8 mouse cellular contexts compared by ENCODE assay signal in the genomic region with DNA sequence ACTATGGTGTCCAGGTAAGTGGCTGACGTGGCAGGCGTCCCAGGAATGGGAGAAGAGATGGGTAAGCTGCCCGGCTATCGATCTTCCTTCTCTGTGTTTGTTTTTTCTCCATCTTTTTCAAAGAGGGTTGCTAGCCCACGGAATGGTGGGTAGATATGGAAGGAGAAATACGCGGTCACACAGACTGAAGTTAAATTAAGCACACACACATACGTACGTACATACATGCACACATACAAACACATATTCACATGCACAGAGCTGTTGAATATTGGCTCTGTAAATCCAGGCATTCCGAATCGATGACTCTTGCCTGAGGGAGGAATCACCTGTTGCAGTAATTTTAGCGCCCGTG. TPM values are rescaled to one million over a fixed set of nuclear protein-coding genes. Genes with fewer than 3 reads are reported as not detected.
A peak's percentile ranks its signal among the peaks of the same experiment; 100 is the strongest.
DNase-seq lines count a peak whose midpoint lies in the region; ATAC-seq and TF ChIP-seq lines count a peak whose summit lies in the region.

No protein-coding gene starts in this region.

- DNase-seq in limb, embryonic 11.5 days (ENCODE audit: low spot score): no peak
- DNase-seq in layer of hippocampus, adult 11-12 months (ENCODE audit: low spot score): no peak
- DNase-seq in layer of hippocampus, adult 18-20 months (ENCODE audit: low spot score in 2 of 2): no peak
- no peak for DNase-seq in spleen, postnatal 14 days (ENCODE audit: low spot score in 2 of 2)

- H3K4me2 ChIP-seq in limb, embryonic 11.5 days (ENCODE audit: low read depth, severe bottlenecking): peak overlapping the region; percentile 63

- WGBS in limb, embryonic 11.5 days: 13% methylated on average over 13 of the region's 13 CpGs
- under 1% methylated on average over 13 of the region's 13 CpGs for WGBS in small intestine, adult 2 months

- H3K27ac ChIP-seq in limb, embryonic 11.5 days (replicated peaks; ENCODE audit: low read depth, low read length): no peak overlapping the region; the same call in 1 of the 2 replicates
- H3K27ac ChIP-seq in small intestine, adult 2 months (ENCODE audit: insufficient read depth, low read depth, low read length): peak overlapping the region; percentile 63

- peaks cover 5% of the 10 kb centered on the region for H3K27me3 ChIP-seq in megakaryocyte, embryonic 14.5 days (replicated peaks)
- no peaks in the 10 kb centered on the region for H3K27me3 ChIP-seq in limb, embryonic 11.5 days (ENCODE audit: control insufficient read depth, insufficient read depth, low read length)
- H3K27me3 ChIP-seq in small intestine, adult 2 months (ENCODE audit: control insufficient read depth, insufficient read depth, low read length): no peaks in the 10 kb centered on the region

- TF ChIP-seq CTCF in small intestine, adult 2 months (IDR thresholded peaks at IDR 0.05; ENCODE audit: extremely low read depth, insufficient read length, insufficient replicate concordance, low read depth, low read length): no peak

- peaks cover 2% of the 10 kb centered on the region; the same call in 1 of the 2 replicates for H3K9me3 ChIP-seq in megakaryocyte, embryonic 14.5 days
- H3K9me3 ChIP-seq in limb, embryonic 11.5 days (ENCODE audit: control insufficient read depth, low read length): no peaks in the 10 kb centered on the region

- TF ChIP-seq POLR2A in small intestine, adult 2 months (IDR thresholded peaks at IDR 0.05; ENCODE audit: low read depth, low read length): no peak

- peaks cover 28% of the 10 kb centered on the region for H3K4me1 ChIP-seq in megakaryocyte, embryonic 14.5 days
- H3K4me1 ChIP-seq in limb, embryonic 11.5 days (ENCODE audit: control insufficient read depth, insufficient read depth, low read length): peaks cover 5% of the 10 kb centered on the region; the same call in 1 of the 2 replicates
- peaks cover 5% of the 10 kb centered on the region; the same call in 1 of the 2 replicates for H3K4me1 ChIP-seq in small intestine, adult 2 months (ENCODE audit: control insufficient read depth, insufficient read depth, insufficient read length, low read length)

- H3K4me3 ChIP-seq in megakaryocyte, embryonic 14.5 days (replicated peaks): peak overlapping the region; percentile 97
- H3K4me3 ChIP-seq in limb, embryonic 11.5 days (ENCODE audit: low read depth, low read length): peak overlapping the region; percentile 68
- H3K4me3 ChIP-seq in small intestine, adult 2 months (ENCODE audit: low read depth, low read length): peak overlapping the region; percentile 84

- no peak for ATAC-seq in megakaryocyte, adult 5-6 weeks (ENCODE audit: poor library complexity, severe bottlenecking)
- peak; percentile 53 for ATAC-seq in erythroid progenitor cell, adult 5-6 weeks (replicated peaks; ENCODE audit: low FRiP score, poor library complexity, severe bottlenecking)
- no peak for ATAC-seq in limb, embryonic 11.5 days (ENCODE audit: insufficient number of reproducible peaks, low FRiP score, low TSS enrichment, low read depth)

- peak overlapping the region; percentile 85 for H3K9ac ChIP-seq in limb, embryonic 11.5 days (ENCODE audit: low read length)

- peaks cover 34% of the 10 kb centered on the region for H3K36me3 ChIP-seq in megakaryocyte, embryonic 14.5 days (replicated peaks; ENCODE audit: low read length)
- peaks cover 2% of the 10 kb centered on the region; the same call in 1 of the 2 replicates for H3K36me3 ChIP-seq in limb, embryonic 11.5 days (ENCODE audit: control insufficient read depth, insufficient read depth, low read length)
- peaks cover 3% of the 10 kb centered on the region; the same call in 1 of the 2 replicates for H3K36me3 ChIP-seq in small intestine, adult 2 months (ENCODE audit: control insufficient read depth, insufficient read depth, low read length)

RNA-seq across cellular contexts. Expression of a gene that starts 25.6 kb away (rescaled TPM):
- polyA plus RNA-seq in megakaryocyte, embryonic 14.5 days (2012; ENCODE audit: insufficient read depth, low replicate concordance): not detected in 2 replicates
- total RNA-seq in megakaryocyte, adult 5-6 weeks (2015): not detected in 2 replicates
- total RNA-seq in megakaryocyte, adult 5-6 weeks (2017): not detected in 2 replicates
- total RNA-seq in erythroid progenitor cell, adult 5-6 weeks (2015; ENCODE audit: low replicate concordance): not detected in 2 replicates
- not detected in 2 replicates for total RNA-seq in erythroid progenitor cell, adult 5-6 weeks (2017; ENCODE audit: low replicate concordance)
- polyA plus RNA-seq in limb, embryonic 11.5 days (2014; fragmentation: Nextera tagmentation; extraction: Ambion mirVana): not detected in 2 replicates
- polyA plus RNA-seq in small intestine, adult 2 months (2012; rRNA removed): not detected in 2 replicates
- total RNA-seq in layer of hippocampus, adult 18-20 months (2021): not detected

RNA-seq across cellular contexts. Expression of a gene that starts 29.9 kb away (rescaled TPM):
- not detected in 2 replicates for polyA plus RNA-seq in megakaryocyte, embryonic 14.5 days (2012; ENCODE audit: insufficient read depth, low replicate concordance)
- not detected in 2 replicates for total RNA-seq in megakaryocyte, adult 5-6 weeks (2015)
- total RNA-seq in megakaryocyte, adult 5-6 weeks (2017): not detected in 2 replicates
- not detected in 2 replicates for total RNA-seq in erythroid progenitor cell, adult 5-6 weeks (2015; ENCODE audit: low replicate concordance)
- total RNA-seq in erythroid progenitor cell, adult 5-6 weeks (2017; ENCODE audit: low replicate concordance): not detected in 2 replicates
- 0.21 and 0.27 TPM in 2 replicates for polyA plus RNA-seq in limb, embryonic 11.5 days (2014; fragmentation: Nextera tagmentation; extraction: Ambion mirVana)
- polyA plus RNA-seq in small intestine, adult 2 months (2012; rRNA removed): 0.89 and 1.4 TPM in 2 replicates
- 100 to 1,000 TPM; 164 to 171 TPM for total RNA-seq in layer of hippocampus, adult 18-20 months (2021)

RNA-seq across cellular contexts. Expression of a gene that starts 43.1 kb away (rescaled TPM):
- not detected in 2 replicates for polyA plus RNA-seq in megakaryocyte, embryonic 14.5 days (2012; ENCODE audit: insufficient read depth, low replicate concordance)
- total RNA-seq in megakaryocyte, adult 5-6 weeks (2015): 0.05 TPM in 1 of 2 replicates, not detected in the other
- 0.11 TPM in 1 of 2 replicates, not detected in the other for total RNA-seq in megakaryocyte, adult 5-6 weeks (2017)
- 0.84 and 1.1 TPM in 2 replicates for total RNA-seq in erythroid progenitor cell, adult 5-6 weeks (2015; ENCODE audit: low replicate concordance)
- total RNA-seq in erythroid progenitor cell, adult 5-6 weeks (2017; ENCODE audit: low replicate concordance): 0.51 TPM in 1 of 2 replicates, not detected in the other
- polyA plus RNA-seq in limb, embryonic 11.5 days (2014; fragmentation: Nextera tagmentation; extraction: Ambion mirVana): 0.04 and 0.07 TPM in 2 replicates
- 0.06 and 0.08 TPM in 2 replicates for polyA plus RNA-seq in small intestine, adult 2 months (2012; rRNA removed)
- under 1 TPM; 0.23 to 0.52 TPM for total RNA-seq in layer of hippocampus, adult 18-20 months (2021)

RNA-seq across cellular contexts. Expression of a gene that starts 47.4 kb away (rescaled TPM):
- polyA plus RNA-seq in megakaryocyte, embryonic 14.5 days (2012; ENCODE audit: insufficient read depth, low replicate concordance): 18.6 and 29.6 TPM in 2 replicates
- 13.9 and 14.1 TPM in 2 replicates for total RNA-seq in megakaryocyte, adult 5-6 weeks (2015)
- total RNA-seq in megakaryocyte, adult 5-6 weeks (2017): 15.9 and 16.9 TPM in 2 replicates
- total RNA-seq in erythroid progenitor cell, adult 5-6 weeks (2015; ENCODE audit: low replicate concordance): 9.7 and 12.2 TPM in 2 replicates
- total RNA-seq in erythroid progenitor cell, adult 5-6 weeks (2017; ENCODE audit: low replicate concordance): 13.3 and 16.6 TPM in 2 replicates
- 4.4 and 5.6 TPM in 2 replicates for polyA plus RNA-seq in limb, embryonic 11.5 days (2014; fragmentation: Nextera tagmentation; extraction: Ambion mirVana)
- 17.5 and 34.0 TPM in 2 replicates for polyA plus RNA-seq in small intestine, adult 2 months (2012; rRNA removed)
- total RNA-seq in layer of hippocampus, adult 18-20 months (2021): 10 to 100 TPM; 19.2 to 19.5 TPM

Comparison
In these comparisons a context has a peak if more than half of its experiments do, and no peak if none do; other contexts are left out.
1. RNA of a gene that starts 29.9 kb away (total RNA-seq): 164 to 171 TPM in layer of hippocampus, adult 18-20 months; not detected in megakaryocyte, adult 5-6 weeks and not detected in erythroid progenitor cell, adult 5-6 weeks; every median in the first group is over 100 times any median in the second.
2. Peak in every context shown above with its lines, with median percentiles within 50 percentile points of each other: H3K4me3 ChIP-seq.